Mouse (Mus musculus) liver, embryonic 11.5 days (tissue): Measurements from ENCODE around the gene Fthl17e. TPM values are rescaled to one million over a fixed set of nuclear protein-coding genes. Genes with fewer than 3 reads are reported as not detected.

Experiments used
- polyA plus RNA-seq: library from polyadenylated mRNA; unstranded; fragments of >200 nt; fragmentation: Nextera tagmentation; extraction: Ambion mirVana; gene quantifications from 2 replicates; pipeline ENCODE4 v1.2.1, GENCODE M21; 2014

The Fthl17e gene
- polyA plus RNA-seq, 1 experiment from 2014 or later, result not detected

Other genes with a start within 250 kb of the Fthl17e start
- not detected in 2 replicates for gene Ssxb5, start 229.8 kb upstream of the Fthl17e start, polyA plus RNA-seq
- not detected in 2 replicates for gene Gm6592, start 189.5 kb upstream of the Fthl17e start, polyA plus RNA-seq
- gene Gm5751, start 159.2 kb upstream of the Fthl17e start, polyA plus RNA-seq, result not detected in 2 replicates
- gene B630019K06Rik, start 141.1 kb upstream of the Fthl17e start, polyA plus RNA-seq, result 1.1 and 1.2 TPM in 2 replicates
- gene Fthl17b, start 70.5 kb upstream of the Fthl17e start, polyA plus RNA-seq, result not detected in 2 replicates
- not detected in 2 replicates for gene Fthl17c, start 56.9 kb upstream of the Fthl17e start, polyA plus RNA-seq
- not detected in 2 replicates for gene Fthl17d, start 46.7 kb upstream of the Fthl17e start, polyA plus RNA-seq
- not detected in 2 replicates for gene Fthl17f, start 29.5 kb downstream of the Fthl17e start, polyA plus RNA-seq
- gene 4930402K13Rik, start 71.1 kb downstream of the Fthl17e start, polyA plus RNA-seq, result not detected in 2 replicates
- gene Lancl3, start 166.4 kb downstream of the Fthl17e start, polyA plus RNA-seq, result 0.23 and 0.27 TPM in 2 replicates
- gene Gm14862, start 223.4 kb downstream of the Fthl17e start, polyA plus RNA-seq, result 1.0 and 1.1 TPM in 2 replicates
- 27.7 and 31.5 TPM in 2 replicates for gene Xk, start 239.3 kb downstream of the Fthl17e start, polyA plus RNA-seq